ENCODE assay signal across 21 mouse cellular contexts in the genomic region with DNA sequence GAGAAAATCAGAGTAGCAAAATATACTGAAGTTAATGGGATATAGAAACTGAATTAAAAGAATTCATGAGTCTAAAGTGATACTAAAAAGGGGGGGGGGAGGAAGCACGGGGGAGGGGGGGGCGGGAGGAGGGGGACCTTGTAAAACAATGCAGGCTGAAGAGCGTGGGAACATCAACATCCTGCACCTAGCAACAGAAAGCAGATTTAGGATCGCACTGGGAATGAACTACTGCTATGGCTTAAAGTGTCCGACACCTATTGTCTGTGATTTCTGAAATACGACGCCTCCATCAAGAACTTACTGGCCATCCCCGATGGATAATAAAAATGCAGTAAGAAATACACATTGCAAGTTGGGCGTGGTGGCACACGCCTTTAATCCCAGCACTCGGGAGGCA.
"Had no signal": no experiment of that assay in that cellular context is flagged by ENCODE, and none has a peak within 500 bp of the region (broad histone marks: within the 10 kb centered on the region; RNA-seq: fewer than 3 reads in every experiment).

No protein-coding gene starts in this region.

- H3K27ac ChIP-seq: heart, embryonic 10.5 days; hindbrain, embryonic 13.5 days; hindbrain, embryonic 15.5 days; hindbrain, postnatal 0 days; limb, embryonic 13.5 days had no signal

- ATAC-seq: forebrain, postnatal 0 days; hindbrain, postnatal 0 days; intestine, embryonic 16.5 days had no signal

- H3K4me3 ChIP-seq: heart, embryonic 10.5 days; heart, embryonic 12.5 days; hindbrain, embryonic 13.5 days; hindbrain, embryonic 15.5 days; limb, embryonic 13.5 days; limb, embryonic 15.5 days had no signal

- H3K27me3 ChIP-seq: heart, embryonic 12.5 days; hindbrain, embryonic 13.5 days; hindbrain, embryonic 15.5 days; limb, embryonic 13.5 days; limb, embryonic 15.5 days had no signal

- H3K4me2 ChIP-seq: heart, embryonic 12.5 days; hindbrain, embryonic 13.5 days; hindbrain, embryonic 15.5 days; limb, embryonic 13.5 days; limb, embryonic 15.5 days had no signal

- H3K36me3 ChIP-seq: heart, embryonic 10.5 days; heart, embryonic 12.5 days; hindbrain, embryonic 13.5 days; hindbrain, embryonic 15.5 days; limb, embryonic 13.5 days; limb, embryonic 15.5 days had no signal

- H3K9ac ChIP-seq: forebrain, postnatal 0 days; heart, embryonic 12.5 days; hindbrain, embryonic 13.5 days; hindbrain, embryonic 15.5 days; limb, embryonic 13.5 days; limb, embryonic 15.5 days had no signal

- DNase-seq: forebrain, postnatal 0 days; gastrocnemius, postnatal 10 days; gastrocnemius, postnatal 25 days; heart, adult 11 months; heart, postnatal 10 days; heart, postnatal 36 days; kidney, adult 11 months; kidney, adult 8-10 months; kidney, postnatal 10 days; kidney, postnatal 25 days; layer of hippocampus, adult 9-11 months; layer of hippocampus, postnatal 36 days; left cerebral cortex, postnatal 4 days had no signal

- H3K9me3 ChIP-seq: heart, embryonic 10.5 days; heart, embryonic 12.5 days; hindbrain, embryonic 13.5 days; hindbrain, embryonic 15.5 days; limb, embryonic 13.5 days; limb, embryonic 15.5 days had no signal
